Mouse (Mus musculus): Measurements from ENCODE around the gene Prm2. TPM values are rescaled to one million over a fixed set of nuclear protein-coding genes. Genes with fewer than 3 reads are reported as not detected.

Prm2 gene
- polyA plus RNA-seq, 1 experiment from 2014 or later, result not detected

- Histone ChIP-seq H3K9me3 (ENCODE audit: control insufficient read depth, low read depth, low read length) (no peaks in the 10 kb centered on the region), H3K4me3 (ENCODE audit: low read depth, low read length) (no peak overlapping the region), H3K27ac (ENCODE audit: low read length) (peak overlapping the region; percentile 4; the same call in 1 of the 2 replicates), H3K27me3 (ENCODE audit: control insufficient read depth, insufficient read depth, low read length) (no peaks in the 10 kb centered on the region), H3K4me1 (ENCODE audit: control insufficient read depth, insufficient read depth, low read length) (no peaks in the 10 kb centered on the region), H3K36me3 (ENCODE audit: control insufficient read depth, insufficient read depth, low read length) (no peaks in the 10 kb centered on the region), H3K4me2 (replicated peaks; ENCODE audit: low read depth, low read length) (no peak overlapping the region), H3K9ac (replicated peaks; ENCODE audit: low read depth, low read length) (no peak overlapping the region)
- 39% methylated on average over 4 of the region's 4 CpGs for WGBS
- peak; percentile 46; the same call in 1 of the 2 replicates for ATAC-seq (ENCODE audit: insufficient number of reproducible peaks, insufficient read depth, low FRiP score, low read depth)
Measured at GRCm38 (mm10) chr16:10821387-10821786, 25.5 kb upstream of the Prm2 start.

- Histone ChIP-seq H3K4me1 (ENCODE audit: control insufficient read depth, insufficient read depth, low read length) (no peaks in the 10 kb centered on the region), H3K9ac (replicated peaks; ENCODE audit: low read depth, low read length) (no peak overlapping the region), H3K36me3 (ENCODE audit: control insufficient read depth, insufficient read depth, low read length) (no peaks in the 10 kb centered on the region), H3K9me3 (ENCODE audit: control insufficient read depth, low read depth, low read length) (no peaks in the 10 kb centered on the region), H3K4me3 (ENCODE audit: low read depth, low read length) (no peak overlapping the region), H3K27me3 (ENCODE audit: control insufficient read depth, insufficient read depth, low read length) (no peaks in the 10 kb centered on the region), H3K4me2 (replicated peaks; ENCODE audit: low read depth, low read length) (no peak overlapping the region), H3K27ac (ENCODE audit: low read length) (no peak overlapping the region)
- 65% methylated on average over 3 of the region's 3 CpGs for WGBS
- no peak for ATAC-seq (ENCODE audit: insufficient number of reproducible peaks, insufficient read depth, low FRiP score, low read depth)
Measured at GRCm38 (mm10) chr16:10819966-10820365, 24.0 kb upstream of the Prm2 start.

GRCm38 (mm10) chr16:10818579-10819135, 22.7 kb upstream of the Prm2 start:
- no peak overlapping the region for H3K4me3 ChIP-seq (ENCODE audit: low read depth, low read length)
- no peak overlapping the region for H3K9ac ChIP-seq (replicated peaks; ENCODE audit: low read depth, low read length)
- H3K36me3 ChIP-seq (ENCODE audit: control insufficient read depth, insufficient read depth, low read length), result no peaks in the 10 kb centered on the region
- no peak overlapping the region for H3K27ac ChIP-seq (ENCODE audit: low read length)
- H3K9me3 ChIP-seq (ENCODE audit: control insufficient read depth, low read depth, low read length), result no peaks in the 10 kb centered on the region
- WGBS, result 77% methylated on average over 4 of the region's 4 CpGs
- no peaks in the 10 kb centered on the region for H3K27me3 ChIP-seq (ENCODE audit: control insufficient read depth, insufficient read depth, low read length)
- H3K4me1 ChIP-seq (ENCODE audit: control insufficient read depth, insufficient read depth, low read length), result no peaks in the 10 kb centered on the region
- no peak for ATAC-seq (ENCODE audit: insufficient number of reproducible peaks, insufficient read depth, low FRiP score, low read depth)
- no peak overlapping the region for H3K4me2 ChIP-seq (replicated peaks; ENCODE audit: low read depth, low read length)

- Histone ChIP-seq H3K4me1 (ENCODE audit: control insufficient read depth, insufficient read depth, low read length) (no peaks in the 10 kb centered on the region), H3K27ac (ENCODE audit: low read length) (no peak overlapping the region), H3K4me3 (ENCODE audit: low read depth, low read length) (no peak overlapping the region), H3K27me3 (ENCODE audit: control insufficient read depth, insufficient read depth, low read length) (no peaks in the 10 kb centered on the region), H3K9ac (replicated peaks; ENCODE audit: low read depth, low read length) (no peak overlapping the region), H3K4me2 (replicated peaks; ENCODE audit: low read depth, low read length) (no peak overlapping the region), H3K9me3 (ENCODE audit: control insufficient read depth, low read depth, low read length) (no peaks in the 10 kb centered on the region), H3K36me3 (ENCODE audit: control insufficient read depth, insufficient read depth, low read length) (no peaks in the 10 kb centered on the region)
- 69% methylated on average over 4 of the region's 4 CpGs for WGBS
- no peak for ATAC-seq (ENCODE audit: insufficient number of reproducible peaks, insufficient read depth, low FRiP score, low read depth)
Measured at GRCm38 (mm10) chr16:10814864-10815263, 18.9 kb upstream of the Prm2 start.

- Histone ChIP-seq H3K27me3 (ENCODE audit: control insufficient read depth, insufficient read depth, low read length) (no peaks in the 10 kb centered on the region), H3K9me3 (ENCODE audit: control insufficient read depth, low read depth, low read length) (no peaks in the 10 kb centered on the region), H3K36me3 (ENCODE audit: control insufficient read depth, insufficient read depth, low read length) (no peaks in the 10 kb centered on the region), H3K27ac (ENCODE audit: low read length) (no peak overlapping the region), H3K4me2 (replicated peaks; ENCODE audit: low read depth, low read length) (no peak overlapping the region), H3K4me1 (ENCODE audit: control insufficient read depth, insufficient read depth, low read length) (no peaks in the 10 kb centered on the region), H3K4me3 (ENCODE audit: low read depth, low read length) (no peak overlapping the region), H3K9ac (replicated peaks; ENCODE audit: low read depth, low read length) (no peak overlapping the region)
- ATAC-seq (ENCODE audit: insufficient number of reproducible peaks, insufficient read depth, low FRiP score, low read depth), result no peak
- WGBS, result 77% methylated on average over 4 of the region's 4 CpGs
Measured at GRCm38 (mm10) chr16:10813726-10814125, 17.8 kb upstream of the Prm2 start.

- Histone ChIP-seq H3K36me3 (ENCODE audit: control insufficient read depth, insufficient read depth, low read length) (no peaks in the 10 kb centered on the region), H3K4me2 (replicated peaks; ENCODE audit: low read depth, low read length) (no peak within 1 kb of the TSS), H3K27ac (ENCODE audit: low read length) (no peak within 1 kb of the TSS), H3K27me3 (ENCODE audit: control insufficient read depth, insufficient read depth, low read length) (no peaks in the 10 kb centered on the region), H3K9ac (replicated peaks; ENCODE audit: low read depth, low read length) (no peak within 1 kb of the TSS), H3K4me3 (ENCODE audit: low read depth, low read length) (no peak within 1 kb of the TSS), H3K4me1 (ENCODE audit: control insufficient read depth, insufficient read depth, low read length) (no peaks in the 10 kb centered on the region), H3K9me3 (ENCODE audit: control insufficient read depth, low read depth, low read length) (no peaks in the 10 kb centered on the region)
- no peak for ATAC-seq (ENCODE audit: insufficient number of reproducible peaks, insufficient read depth, low FRiP score, low read depth)
- 93% methylated on average over 2 of the region's 2 CpGs for WGBS
Measured at GRCm38 (mm10) chr16:10812865-10813371, 17.0 kb upstream of the Prm2 start, which contains the start of gene Gm11172. Gene Gm11172, plus strand, starts transcription at chr16:10812915.

- H3K9ac ChIP-seq (replicated peaks; ENCODE audit: low read depth, low read length), result no peak overlapping the region
- H3K4me3 ChIP-seq (ENCODE audit: low read depth, low read length), result no peak overlapping the region
- H3K9me3 ChIP-seq (ENCODE audit: control insufficient read depth, low read depth, low read length), result no peaks in the 10 kb centered on the region
- no peaks in the 10 kb centered on the region for H3K27me3 ChIP-seq (ENCODE audit: control insufficient read depth, insufficient read depth, low read length)
- H3K27ac ChIP-seq (ENCODE audit: low read length), result no peak overlapping the region
- H3K4me1 ChIP-seq (ENCODE audit: control insufficient read depth, insufficient read depth, low read length), result no peaks in the 10 kb centered on the region
- H3K36me3 ChIP-seq (ENCODE audit: control insufficient read depth, insufficient read depth, low read length), result no peaks in the 10 kb centered on the region
- WGBS, result 96% methylated on average over 1 of the region's 1 CpGs
- no peak overlapping the region for H3K4me2 ChIP-seq (replicated peaks; ENCODE audit: low read depth, low read length)
- no peak for ATAC-seq (ENCODE audit: insufficient number of reproducible peaks, insufficient read depth, low FRiP score, low read depth)
Measured at GRCm38 (mm10) chr16:10810376-10810775, 14.4 kb upstream of the Prm2 start.

- 76% methylated on average over 10 of the region's 10 CpGs for WGBS
- Histone ChIP-seq H3K4me1 (ENCODE audit: control insufficient read depth, insufficient read depth, low read length) (no peaks in the 10 kb centered on the region), H3K9me3 (ENCODE audit: control insufficient read depth, low read depth, low read length) (no peaks in the 10 kb centered on the region), H3K36me3 (ENCODE audit: control insufficient read depth, insufficient read depth, low read length) (no peaks in the 10 kb centered on the region), H3K27ac (ENCODE audit: low read length) (no peak within 1 kb of the TSS), H3K27me3 (ENCODE audit: control insufficient read depth, insufficient read depth, low read length) (no peaks in the 10 kb centered on the region), H3K4me3 (ENCODE audit: low read depth, low read length) (no peak within 1 kb of the TSS), H3K4me2 (replicated peaks; ENCODE audit: low read depth, low read length) (no peak within 1 kb of the TSS), H3K9ac (replicated peaks; ENCODE audit: low read depth, low read length) (no peak within 1 kb of the TSS)
- no peak for ATAC-seq (ENCODE audit: insufficient number of reproducible peaks, insufficient read depth, low FRiP score, low read depth)
Measured at GRCm38 (mm10) chr16:10805789-10806527, 10.0 kb upstream of the Prm2 start, which contains the start of gene Prm1. Gene Prm1, minus strand, starts transcription at chr16:10805839.

All from stomach, embryonic 14.5 days (tissue).